Mouse (Mus musculus) small intestine, adult 10 weeks (tissue): Measurements from ENCODE around the gene Aagab. TPM values are rescaled to one million over a fixed set of nuclear protein-coding genes. Genes with fewer than 3 reads are reported as not detected.

Experiments
- polyA plus RNA-seq: library from polyadenylated mRNA; stranded (reverse); fragments of 350-450 nt; fragmentation: Illumina TruSeq; extraction: RNeasy Lipid Tissue Mini Kit (QIAGEN cat#74804); gene quantifications from one replicate; pipeline ENCODE4 v1.2.3, GENCODE M21; 2014; ENCODE audit warnings: low replicate concordance

The Aagab gene
- 9.2 TPM for polyA plus RNA-seq

GRCm38 (mm10) chr9:63602043-63602939 lies at the start of gene Aagab, which contains the start of gene Iqch:
Aagab (plus strand) TSS chr9:63602660.
Iqch (minus strand) TSS chr9:63602493.

Other genes with a start within 250 kb of the Aagab start
- gene Map2k5, start 224.8 kb upstream of the Aagab start, polyA plus RNA-seq = 7.8 TPM
- 39.1 TPM for gene 2300009A05Rik, start 203.4 kb upstream of the Aagab start, polyA plus RNA-seq
- not detected for gene Iqch, start 167 bp upstream of the Aagab start, polyA plus RNA-seq
- 6.5 TPM for gene Smad3, start 155.3 kb downstream of the Aagab start, polyA plus RNA-seq